Mouse (Mus musculus) T-cell, adult 66 days (primary cell): Measurements from ENCODE around the gene Thy1. TPM values are rescaled to one million over a fixed set of nuclear protein-coding genes. Genes with fewer than 3 reads are reported as not detected.

Experiments used
- total RNA-seq, 2 experiments: library from RNA; stranded (reverse); gene quantifications; 3 replicates in 1 of 2; 4 replicates in 1 of 2; pipeline ENCODE4 v1.2.4; 2023

Gene Thy1
- 100 to 1,000 TPM; 830 to 871 TPM for total RNA-seq

DNA sequence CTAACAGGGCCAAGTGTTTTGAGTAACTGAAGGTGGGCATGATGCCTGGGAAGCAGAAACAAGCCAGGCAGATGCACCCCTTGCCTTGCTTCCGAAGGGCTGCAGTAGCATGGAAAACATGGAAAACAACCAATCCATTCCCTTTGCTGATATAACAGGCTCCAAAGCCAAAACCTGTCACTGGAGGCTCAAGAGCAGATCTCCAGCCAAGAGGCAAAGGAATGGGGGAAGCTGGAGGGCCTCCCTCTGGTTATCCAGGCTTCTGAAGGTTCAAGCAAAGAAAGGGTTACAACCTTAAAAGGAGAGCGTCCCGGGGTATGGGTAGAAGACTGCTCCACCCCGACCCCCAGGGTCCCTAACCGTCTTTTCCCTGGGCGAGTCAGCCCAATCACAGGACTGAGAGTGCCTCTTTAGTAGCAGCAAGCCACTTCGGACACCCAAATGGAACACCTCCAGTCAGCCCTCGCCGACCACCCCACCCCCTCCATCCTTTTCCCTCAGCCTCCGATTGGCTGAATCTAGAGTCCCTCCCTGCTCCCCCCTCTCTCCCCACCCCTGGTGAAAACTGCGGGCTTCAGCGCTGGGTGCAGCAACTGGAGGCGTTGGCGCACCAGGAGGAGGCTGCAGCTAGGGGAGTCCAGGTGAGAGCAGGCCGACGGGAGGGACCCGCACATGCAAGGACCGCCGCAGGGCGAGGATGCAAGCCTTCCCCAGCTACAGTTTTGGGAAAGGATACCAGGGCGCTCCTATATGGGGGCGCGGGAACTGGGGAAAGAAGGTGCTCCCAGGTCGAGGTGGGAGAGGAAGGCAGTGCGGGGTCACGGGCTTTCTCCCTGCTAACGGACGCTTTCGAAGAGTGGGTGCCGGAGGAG, at the start of gene Thy1:
Thy1 (plus strand) TSS at position 549 of the 872 bp plus-strand sequence.

DNA sequence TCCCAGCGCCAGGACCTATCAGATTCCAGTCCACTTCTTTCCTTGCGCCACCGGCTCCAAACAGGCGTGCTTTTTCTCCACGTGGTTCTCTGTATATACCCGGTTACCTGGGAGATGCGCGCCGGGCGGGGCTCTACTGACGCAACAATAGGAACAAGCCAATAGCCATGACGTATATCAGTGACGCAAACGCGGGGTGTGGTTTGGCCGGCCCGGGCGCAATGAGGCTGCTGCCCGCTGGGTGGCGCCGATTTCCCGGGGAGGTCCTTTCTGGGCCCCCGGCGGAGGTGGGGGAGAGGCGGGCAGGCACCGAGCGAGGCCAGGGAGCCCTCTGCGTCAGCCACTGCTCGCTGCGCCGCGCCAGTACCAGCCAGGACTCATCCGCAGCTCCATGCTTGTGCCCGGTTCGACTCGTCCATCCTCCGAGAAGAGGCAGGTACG, 23.6 kb downstream of the Thy1 start, which contains the start of gene Usp2:
Usp2 (plus strand) TSS at position 237 of the 441 bp plus-strand sequence.

Other genes starting within 250 kb of the Thy1 start
- gene Usp2, start 23.6 kb downstream of the Thy1 start, total RNA-seq, result 10 to 100 TPM; 17.1 to 18.9 TPM
- gene Mfrp, start 58.3 kb downstream of the Thy1 start, total RNA-seq, result under 1 TPM; 0.29 to 0.30 TPM
- gene C1qtnf5, start 63.9 kb downstream of the Thy1 start, total RNA-seq, result under 1 TPM in 1 of 2 experiments, not detected in 1; 0.83 TPM
- under 1 TPM in 1 of 2 experiments, not detected in 1; 0.17 TPM for gene Gm49380, start 70.1 kb downstream of the Thy1 start, total RNA-seq
- 10 to 100 TPM; 21.5 to 25.5 TPM for gene Rnf26, start 70.1 kb downstream of the Thy1 start, total RNA-seq
- under 1 TPM; 0.33 to 0.79 TPM for gene Mcam, start 91.1 kb downstream of the Thy1 start, total RNA-seq
- gene Cbl, start 190.7 kb downstream of the Thy1 start, total RNA-seq, result 100 to 1,000 TPM; 169 to 185 TPM
- not detected for gene Ccdc153, start 197.3 kb downstream of the Thy1 start, total RNA-seq
- under 1 TPM in 1 of 2 experiments, not detected in 1; 0.50 TPM for gene Pdzd3, start 208.1 kb downstream of the Thy1 start, total RNA-seq
- gene Nlrx1, start 225.2 kb downstream of the Thy1 start, total RNA-seq, result 1 to 10 TPM; 3.6 to 5.0 TPM
- gene Abcg4, start 245.2 kb downstream of the Thy1 start, total RNA-seq, result under 1 TPM in 1 of 2 experiments, not detected in 1; 0.47 TPM